Mouse (Mus musculus): ENCODE data around the gene Xaf1. TPM values are rescaled to one million over a fixed set of nuclear protein-coding genes. Genes with fewer than 3 reads are reported as not detected.

Xaf1 gene
- total RNA-seq, 2 experiments from 2014 or later, result 19.5 to 23.8 TPM

- peak; percentile 38 to 42 for DNase-seq (ENCODE audit: low spot score in 2 of 2)
These were observed 53.7 kb downstream of the Xaf1 start for GRCm38 (mm10) chr11:72354971-72355728.

DNA sequence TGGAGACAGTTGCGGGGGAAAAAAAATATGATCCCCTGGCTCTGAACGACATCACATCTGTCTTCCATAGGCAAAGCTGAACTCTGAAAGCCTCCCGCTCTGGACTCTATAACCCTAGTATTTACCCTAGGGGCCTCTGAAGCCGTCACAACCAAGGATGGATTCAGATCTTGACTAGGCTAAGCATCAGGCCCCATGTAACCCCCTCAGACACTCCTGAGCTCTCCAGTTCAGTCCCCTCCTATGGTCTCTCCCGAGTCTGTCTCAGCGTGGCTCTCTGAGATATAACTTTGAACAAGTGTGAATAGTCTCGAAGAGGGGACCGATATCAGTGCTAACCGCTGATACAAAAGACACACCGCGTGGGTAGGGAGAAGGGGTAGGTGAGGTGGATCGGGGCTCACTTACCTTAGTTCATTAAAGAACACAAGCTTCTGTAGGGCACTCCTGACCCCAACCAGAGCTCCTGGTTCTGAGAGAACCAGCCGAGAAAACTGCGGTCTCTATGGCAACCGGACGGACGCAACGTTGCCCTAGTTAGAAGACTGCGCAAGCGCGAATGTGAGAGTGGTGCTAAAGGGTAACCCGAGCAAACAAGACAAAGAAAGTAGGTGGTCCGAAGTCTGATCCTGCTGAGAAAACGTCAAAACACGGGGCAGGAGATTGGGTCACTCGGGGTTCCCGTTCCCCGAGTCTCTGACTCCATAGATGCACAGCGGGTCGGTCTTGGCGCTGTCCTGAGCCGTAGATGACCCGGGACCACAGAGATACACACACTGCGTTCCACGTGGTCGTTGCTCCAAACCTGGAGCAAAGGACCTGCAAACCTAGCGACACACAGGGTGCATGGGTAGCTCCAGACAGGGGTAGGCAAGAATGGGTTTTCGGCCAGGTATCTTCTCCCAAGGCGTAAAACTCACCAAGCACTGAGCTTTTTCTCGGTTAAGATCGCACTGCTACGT lies 60.2 kb downstream of the Xaf1 start:
- DNase-seq (ENCODE audit: low spot score in 2 of 2), result peak; percentile 47 to 50

- DNase-seq (ENCODE audit: low spot score in 2 of 2), result no peak
These were observed 60.9 kb downstream of the Xaf1 start, which contains the start of gene Tekt1 for GRCm38 (mm10) chr11:72362347-72362741. Gene Tekt1, minus strand, starts transcription at chr11:72362442.

Other genes starting within 250 kb of the Xaf1 start
- 1 to 10 TPM in 1 of 2 experiments, under 1 TPM in 1; 0.79 to 1.4 TPM for gene Pitpnm3, start 165.9 kb upstream of the Xaf1 start, total RNA-seq (2021)
- 1 to 10 TPM; 1.3 to 1.7 TPM for gene Gm43951, start 94.8 kb upstream of the Xaf1 start, total RNA-seq (2021)
- gene 4933427D14Rik, start 94.2 kb upstream of the Xaf1 start, total RNA-seq (2021), result 10 to 100 TPM; 10.2 to 13.8 TPM
- 10 to 100 TPM; 68.2 to 71.9 TPM for gene Txndc17, start 94.1 kb upstream of the Xaf1 start, total RNA-seq (2021)
- gene Med31, start 86.0 kb upstream of the Xaf1 start, total RNA-seq (2021), result 10 to 100 TPM; 14.8 to 15.0 TPM
- gene Slc13a5, start 34.4 kb upstream of the Xaf1 start, total RNA-seq (2021), result under 1 TPM; 0.25 to 0.51 TPM
- gene Fbxo39, start 12.8 kb downstream of the Xaf1 start, total RNA-seq (2021), result not detected
- gene Tekt1, start 60.8 kb downstream of the Xaf1 start, total RNA-seq (2021), result under 1 TPM; 0.51 to 0.62 TPM
- 10 to 100 TPM; 11.4 to 24.2 TPM for gene Smtnl2, start 110.1 kb downstream of the Xaf1 start, total RNA-seq (2021)
- gene Ggt6, start 133.9 kb downstream of the Xaf1 start, total RNA-seq (2021), result 1 to 10 TPM; 3.8 to 4.7 TPM
- gene Mybbp1a, start 139.7 kb downstream of the Xaf1 start, total RNA-seq (2021), result 100 to 1,000 TPM; 118 to 119 TPM
- 1 to 10 TPM; 8.9 to 9.6 TPM for gene Spns2, start 188.3 kb downstream of the Xaf1 start, total RNA-seq (2021)
- gene Spns3, start 248.9 kb downstream of the Xaf1 start, total RNA-seq (2021), result under 1 TPM; 0.45 to 0.50 TPM